Mouse (Mus musculus) limb, embryonic 11.5 days (tissue): ENCODE measurements around the gene Lrrc23. TPM values are rescaled to one million over a fixed set of nuclear protein-coding genes. Genes with fewer than 3 reads are reported as not detected.

Source experiments
- ATAC-seq: fragments of 200-750 bp; cut with Nextera tagmentation; 2 replicates; pipeline ENCODE4 v1.8.0; 2017; ENCODE audit warnings: low read depth; ENCODE audit not compliant: insufficient number of reproducible peaks, low FRiP score, low TSS enrichment
- DNase-seq: peaks from one replicate; pipeline ENCODE4 v3.0.0-alpha.2; 2015; ENCODE audit warnings: low spot score
- H3K27ac ChIP-seq: fragments of 300-500 bp; sonication (generic); replicated peaks from 2 replicates; pipeline ENCODE4 v1.5.1; 2014; ENCODE audit warnings: low read depth, mild to moderate bottlenecking, low read length
- H3K27me3 ChIP-seq: fragments of 300-500 bp; sonication (generic); 2 replicates; pipeline ENCODE4 v1.6.1; 2014; ENCODE audit warnings: mild to moderate bottlenecking, low read length, mixed read lengths; ENCODE audit not compliant: control insufficient read depth, insufficient read depth
- H3K36me3 ChIP-seq: fragments of 300-500 bp; sonication (generic); 2 replicates; pipeline ENCODE4 v1.6.1; 2014; ENCODE audit warnings: mild to moderate bottlenecking, low read length, moderate library complexity, mixed read lengths; ENCODE audit not compliant: control insufficient read depth, insufficient read depth
- H3K4me1 ChIP-seq: fragments of 300-500 bp; sonication (generic); 2 replicates; pipeline ENCODE4 v1.6.1; 2014; ENCODE audit warnings: low read length, mixed read lengths; ENCODE audit not compliant: control insufficient read depth, insufficient read depth
- H3K4me2 ChIP-seq: fragments of 300-500 bp; sonication (generic); 2 replicates; pipeline ENCODE4 v1.6.1; 2014; ENCODE audit warnings: low read depth, mild to moderate bottlenecking, moderate library complexity; ENCODE audit not compliant: severe bottlenecking
- H3K4me3 ChIP-seq: fragments of 300-500 bp; sonication (generic); 2 replicates; pipeline ENCODE4 v1.5.1; 2014; ENCODE audit warnings: low read depth, low read length
- H3K9ac ChIP-seq: fragments of 300-500 bp; sonication (generic); 2 replicates; pipeline ENCODE4 v1.6.1; 2014; ENCODE audit warnings: mild to moderate bottlenecking, low read length
- H3K9me3 ChIP-seq: fragments of 300-500 bp; sonication (generic); 2 replicates; pipeline ENCODE4 v1.6.1; 2016; ENCODE audit warnings: low read length; ENCODE audit not compliant: control insufficient read depth
- WGBS: fragments of 180-500 bp; shearing (Covaris S2); extraction: QIAGEN DNeasy Blood & Tissue Kit; methylation state at CpG from one replicate; pipeline ENCODE4 v1.1.7; 2014; 5-methylcytosine and 5-hydroxymethylcytosine counted together
- polyA plus RNA-seq: library from polyadenylated mRNA; unstranded; fragments of >200 nt; fragmentation: Nextera tagmentation; extraction: Ambion mirVana; gene quantifications from 2 replicates; pipeline ENCODE4 v1.2.1, GENCODE M21; 2014

The Lrrc23 gene
- polyA plus RNA-seq, 1 experiment from 2014 or later = 1.0 TPM

- WGBS = 44% methylated on average over 5 of the region's 5 CpGs
- peak overlapping the region; percentile 74 for H3K4me3 ChIP-seq
- no peaks in the 10 kb centered on the region for H3K36me3 ChIP-seq
- DNase-seq = peak; percentile 51
- H3K27ac ChIP-seq = peak overlapping the region; percentile 36; the same call in 1 of the 2 replicates
- peak overlapping the region; percentile 95 for H3K9ac ChIP-seq
- no peaks in the 10 kb centered on the region for H3K27me3 ChIP-seq
- peaks cover 32% of the 10 kb centered on the region for H3K4me1 ChIP-seq
- ATAC-seq = no peak
- no peaks in the 10 kb centered on the region for H3K9me3 ChIP-seq
- peak overlapping the region; percentile 80 for H3K4me2 ChIP-seq
Measured at GRCm38 (mm10) chr6:124757909-124758848, 21.3 kb downstream of the Lrrc23 start.

- Histone ChIP-seq H3K9me3 (no peaks in the 10 kb centered on the region), H3K36me3 (no peaks in the 10 kb centered on the region), H3K9ac (peak overlapping the region; percentile 95), H3K4me2 (peak overlapping the region; percentile 80), H3K27me3 (no peaks in the 10 kb centered on the region), H3K4me1 (peaks cover 32% of the 10 kb centered on the region), H3K27ac (peak overlapping the region; percentile 98), H3K4me3 (peak overlapping the region; percentile 74)
- 11% methylated on average over 5 of the region's 5 CpGs for WGBS
- ATAC-seq (no peak), DNase-seq (no peak)
Measured at GRCm38 (mm10) chr6:124757351-124757880, 22.1 kb downstream of the Lrrc23 start.

- under 1% methylated on average over 52 of the region's 54 CpGs for WGBS
- peak; percentile 91 for DNase-seq
- Histone ChIP-seq H3K4me1 (peaks cover 32% of the 10 kb centered on the region), H3K36me3 (no peaks in the 10 kb centered on the region), H3K4me3 (peak overlapping the region; percentile 74), H3K4me2 (peak overlapping the region; percentile 80), H3K27ac (peak overlapping the region; percentile 98), H3K9me3 (no peaks in the 10 kb centered on the region), H3K27me3 (no peaks in the 10 kb centered on the region), H3K9ac (peak overlapping the region; percentile 95)
- peak; percentile 76 for ATAC-seq
Measured at GRCm38 (mm10) chr6:124756652-124757350, 22.7 kb downstream of the Lrrc23 start.

GRCm38 (mm10) chr6:124755831-124756595 is 23.5 kb downstream of the Lrrc23 start, which contains the start of the genes Gm45234 and Atn1:
Gene Gm45234, minus strand, starts transcription at chr6:124756021.
Gene Atn1, minus strand, starts transcription at chr6:124756524.
- Histone ChIP-seq H3K36me3 (no peaks in the 10 kb centered on the region), H3K4me3 (peak within 1 kb of the TSS; percentile 74), H3K27ac (peak within 1 kb of the TSS; percentile 98), H3K27me3 (no peaks in the 10 kb centered on the region), H3K4me1 (peaks cover 32% of the 10 kb centered on the region), H3K9me3 (no peaks in the 10 kb centered on the region), H3K9ac (peak within 1 kb of the TSS; percentile 95), H3K4me2 (peak within 1 kb of the TSS; percentile 80)
- peak; percentile 61 for ATAC-seq
- peak; percentile 80 for DNase-seq
- WGBS = under 1% methylated on average over 60 of the region's 100 CpGs

GRCm38 (mm10) chr6:124755306-124755705 is 24.2 kb downstream of the Lrrc23 start:
- Histone ChIP-seq H3K4me2 (peak overlapping the region; percentile 80), H3K27ac (peak overlapping the region; percentile 98; the same call in 1 of the 2 replicates), H3K4me1 (peaks cover 32% of the 10 kb centered on the region), H3K9me3 (no peaks in the 10 kb centered on the region), H3K27me3 (no peaks in the 10 kb centered on the region), H3K4me3 (peak overlapping the region; percentile 74), H3K36me3 (no peaks in the 10 kb centered on the region), H3K9ac (peak overlapping the region; percentile 95)
- WGBS = 5% methylated on average over 3 of the region's 3 CpGs
- DNase-seq (no peak), ATAC-seq (no peak)

GRCm38 (mm10) chr6:124753861-124754260 is 25.7 kb downstream of the Lrrc23 start:
- peaks cover 7% of the 10 kb centered on the region; the same call in 1 of the 2 replicates for H3K36me3 ChIP-seq
- H3K4me3 ChIP-seq = no peak overlapping the region
- 88% methylated on average over 2 of the region's 2 CpGs for WGBS
- peaks cover 28% of the 10 kb centered on the region for H3K4me1 ChIP-seq
- H3K9ac ChIP-seq = no peak overlapping the region
- H3K27ac ChIP-seq = no peak overlapping the region
- DNase-seq = no peak
- H3K27me3 ChIP-seq = no peaks in the 10 kb centered on the region
- no peak for ATAC-seq
- H3K9me3 ChIP-seq = no peaks in the 10 kb centered on the region
- H3K4me2 ChIP-seq = no peak overlapping the region

GRCm38 (mm10) chr6:124750405-124750804 is 29.1 kb downstream of the Lrrc23 start:
- Histone ChIP-seq H3K27ac (no peak overlapping the region), H3K4me3 (no peak overlapping the region), H3K9me3 (no peaks in the 10 kb centered on the region), H3K9ac (no peak overlapping the region), H3K36me3 (peaks cover 22% of the 10 kb centered on the region), H3K4me2 (no peak overlapping the region), H3K4me1 (peaks cover 27% of the 10 kb centered on the region), H3K27me3 (no peaks in the 10 kb centered on the region)
- 86% methylated on average over 8 of the region's 8 CpGs for WGBS
- DNase-seq (no peak), ATAC-seq (no peak)
